Mouse (Mus musculus): ENCODE measurements around the gene Nrip1.

Nrip1 gene

DNA sequence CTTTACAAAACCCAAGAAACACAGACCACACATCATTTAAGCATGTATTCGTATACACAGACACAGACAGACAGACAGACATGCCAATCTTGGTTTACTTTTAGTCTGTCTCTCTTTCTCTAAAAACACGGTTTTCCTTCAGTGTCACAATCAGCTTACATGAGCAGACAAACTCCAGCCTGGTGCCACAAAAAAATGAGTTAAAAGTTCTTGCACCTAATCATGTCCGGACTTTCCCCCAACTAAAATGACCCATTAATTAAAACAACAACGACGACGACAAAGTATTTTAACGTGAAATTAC is 2.1 kb downstream of the Nrip1 start:
- no peak for DNase-seq

- DNase-seq = no peak
Observed at GRCm38 (mm10) chr16:76370716-76371613, 2.7 kb downstream of the Nrip1 start.

DNA sequence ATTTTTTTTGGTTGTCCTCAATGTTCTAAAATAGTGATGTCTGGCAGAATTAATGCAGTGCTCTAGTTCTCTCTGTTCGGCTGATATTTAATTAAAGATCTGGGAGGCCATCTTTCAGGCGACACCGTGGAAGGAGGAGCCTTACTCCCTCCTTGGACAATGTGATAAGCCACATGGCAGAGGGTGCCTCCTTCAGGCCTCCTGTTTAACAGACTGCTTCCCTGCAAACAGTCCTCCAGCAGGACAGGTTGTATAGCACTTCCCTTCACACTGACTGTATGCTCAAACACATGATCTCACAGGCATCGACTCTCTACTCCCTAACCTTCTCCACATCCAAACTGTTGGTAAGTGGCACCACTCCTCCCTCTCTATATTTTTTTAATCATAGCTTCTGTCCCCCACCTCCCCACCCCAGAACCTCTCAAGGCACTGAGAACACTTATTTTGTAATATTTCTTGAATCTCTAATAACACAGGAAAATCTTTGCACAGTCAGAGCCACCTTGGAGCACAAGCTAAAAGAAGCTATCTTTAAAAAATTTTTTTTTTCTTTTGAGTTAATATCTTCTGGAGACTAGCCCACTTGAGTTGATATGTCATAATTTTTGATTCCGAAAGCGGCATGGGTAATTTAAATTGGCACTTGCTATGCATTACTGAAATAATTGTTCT is 3.4 kb downstream of the Nrip1 start:
- peak; percentile 56 for DNase-seq

GRCm38 (mm10) chr16:76369236-76369635 is 4.4 kb downstream of the Nrip1 start:
- no peak for DNase-seq

DNA sequence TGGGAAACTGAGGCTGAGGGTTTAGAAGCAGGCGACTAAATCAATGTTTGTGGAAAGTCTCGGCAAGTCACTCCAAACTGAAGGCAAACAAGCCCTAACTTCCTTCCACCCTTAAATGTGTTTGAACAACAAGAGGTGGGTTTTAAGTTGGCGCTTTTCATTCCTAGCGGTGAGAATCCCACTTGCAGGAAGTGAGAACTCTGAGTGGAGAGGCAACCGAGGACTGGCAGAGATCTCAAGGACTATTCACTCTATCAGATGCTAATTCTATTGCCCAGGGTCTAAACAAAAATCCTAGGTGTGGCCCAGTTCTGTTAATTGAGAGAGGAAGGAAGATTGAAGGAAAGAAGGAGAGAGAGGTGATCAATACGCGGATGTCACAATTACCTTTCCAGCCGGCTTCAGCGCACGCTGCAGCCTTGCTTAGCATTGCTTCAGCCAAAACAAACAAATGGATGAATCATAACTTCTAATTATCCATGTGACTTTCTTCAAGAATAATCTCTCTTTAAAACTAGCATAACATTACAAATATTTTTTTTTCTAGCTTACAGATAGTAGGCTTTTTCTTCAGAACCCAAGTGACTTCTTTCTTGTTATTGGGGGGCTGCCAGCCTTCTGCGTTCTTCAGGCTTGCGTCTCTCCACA is 6.2 kb downstream of the Nrip1 start:
- DNase-seq = no peak

- DNase-seq = no peak
Observed at GRCm38 (mm10) chr16:76365790-76366406, 7.7 kb downstream of the Nrip1 start.

DNA sequence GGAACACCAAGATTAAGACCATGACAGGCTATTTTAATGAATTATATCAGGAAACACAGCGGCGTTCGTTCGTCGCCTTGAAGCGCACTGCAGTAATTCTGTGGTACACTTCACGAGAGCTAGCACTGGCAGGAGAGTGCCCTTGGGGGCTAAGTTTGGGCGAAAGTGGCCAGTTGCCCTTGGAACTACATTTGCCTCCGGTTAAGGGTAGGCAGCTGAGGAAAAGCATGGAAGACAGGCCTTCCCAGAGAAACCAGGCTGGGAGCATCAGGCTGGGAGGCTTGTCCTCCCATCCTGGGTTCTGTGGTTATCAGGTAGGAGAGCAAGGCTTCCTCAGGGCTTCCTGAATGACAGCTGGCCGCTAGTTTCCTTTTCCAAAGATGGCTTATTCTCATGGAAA is 8.4 kb downstream of the Nrip1 start:
- no peak for DNase-seq

DNA sequence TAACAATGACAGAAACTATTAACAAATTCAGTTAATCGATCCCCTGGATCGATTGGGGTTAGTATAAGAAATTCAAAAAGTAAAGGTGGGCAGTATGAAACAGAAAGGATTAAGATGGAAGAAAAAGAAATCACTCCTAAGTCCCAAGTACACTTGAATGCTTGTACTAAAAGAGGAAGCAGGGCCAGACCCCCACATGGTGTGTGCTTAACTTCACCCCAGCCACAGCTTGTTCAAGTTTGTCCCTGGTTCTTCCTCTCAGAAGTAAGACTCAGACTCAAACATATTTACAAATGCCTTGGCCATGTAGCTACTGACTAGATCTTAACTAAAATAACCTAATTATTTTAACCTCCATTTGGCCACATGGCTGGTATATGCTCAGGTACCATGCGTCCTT is 10.0 kb downstream of the Nrip1 start:
- DNase-seq = no peak

- DNase-seq = no peak
Observed at GRCm38 (mm10) chr16:76362982-76363381, 10.6 kb downstream of the Nrip1 start.

- no peak for DNase-seq
Observed at GRCm38 (mm10) chr16:76360441-76360840, 13.2 kb downstream of the Nrip1 start.

GRCm38 (mm10) chr16:76358757-76359156 is 14.9 kb downstream of the Nrip1 start:
- no peak for DNase-seq

- no peak for DNase-seq
Observed at GRCm38 (mm10) chr16:76358128-76358748, 15.4 kb downstream of the Nrip1 start.

DNA sequence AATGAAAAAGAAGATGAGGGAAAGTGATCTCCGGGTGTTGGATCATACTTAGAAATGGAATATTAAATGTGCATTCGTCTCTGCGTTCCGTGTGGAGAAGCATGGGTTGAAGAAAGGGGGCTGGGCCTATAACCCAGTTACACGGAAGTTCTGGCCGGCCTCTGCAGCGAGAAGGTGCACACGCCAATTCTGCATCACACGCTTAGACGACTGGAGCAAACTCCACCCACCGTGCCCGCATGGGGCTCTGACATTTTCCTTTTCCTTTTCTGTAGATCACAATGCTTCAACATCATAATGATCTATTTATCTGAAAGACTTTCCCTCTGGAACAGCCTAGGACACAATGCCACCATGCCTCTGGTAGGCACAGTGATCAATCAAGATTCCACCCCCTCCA is 16.5 kb downstream of the Nrip1 start:
- no peak for DNase-seq

GRCm38 (mm10) chr16:76355947-76356550 is 17.6 kb downstream of the Nrip1 start:
- no peak for DNase-seq

DNA sequence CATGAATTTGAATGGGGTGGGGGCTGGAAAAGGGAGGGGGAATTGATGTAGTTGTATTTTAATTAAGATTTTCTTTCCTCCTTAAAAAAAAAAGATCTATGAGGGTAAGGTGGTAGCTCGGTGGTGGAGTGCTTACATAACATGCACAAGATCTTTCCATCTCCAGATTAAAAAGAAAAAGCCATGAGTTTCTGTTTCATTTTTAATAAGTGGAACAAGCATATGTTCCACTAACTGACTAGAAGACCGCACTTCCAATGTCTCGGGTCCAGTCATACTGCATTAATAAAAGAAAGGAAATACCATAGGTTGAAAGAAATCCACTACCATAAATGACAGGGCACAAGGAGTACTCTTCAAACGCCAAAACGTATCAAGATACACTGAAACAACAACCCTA is 18.4 kb downstream of the Nrip1 start:
- DNase-seq = no peak

GRCm38 (mm10) chr16:76354841-76355240 is 18.8 kb downstream of the Nrip1 start:
- no peak for DNase-seq

DNA sequence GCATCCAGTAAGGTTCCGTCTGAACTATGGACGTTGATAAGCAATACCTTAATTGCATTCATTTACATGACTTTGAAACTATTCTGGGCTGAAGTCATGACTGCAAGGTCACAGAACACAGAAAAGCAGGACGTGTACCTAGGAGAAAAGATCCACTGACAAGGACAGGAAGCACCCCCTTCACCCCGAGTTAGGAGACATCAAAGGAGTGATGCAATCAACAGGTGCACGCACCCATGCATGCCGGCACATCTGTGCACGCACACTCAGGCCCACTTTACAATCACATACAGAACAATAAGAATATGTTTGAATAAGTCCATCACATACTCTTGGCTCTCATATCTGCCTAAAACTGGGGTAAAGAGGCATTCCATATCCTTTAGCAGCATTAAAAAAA is 19.3 kb downstream of the Nrip1 start:
- no peak for DNase-seq

DNA sequence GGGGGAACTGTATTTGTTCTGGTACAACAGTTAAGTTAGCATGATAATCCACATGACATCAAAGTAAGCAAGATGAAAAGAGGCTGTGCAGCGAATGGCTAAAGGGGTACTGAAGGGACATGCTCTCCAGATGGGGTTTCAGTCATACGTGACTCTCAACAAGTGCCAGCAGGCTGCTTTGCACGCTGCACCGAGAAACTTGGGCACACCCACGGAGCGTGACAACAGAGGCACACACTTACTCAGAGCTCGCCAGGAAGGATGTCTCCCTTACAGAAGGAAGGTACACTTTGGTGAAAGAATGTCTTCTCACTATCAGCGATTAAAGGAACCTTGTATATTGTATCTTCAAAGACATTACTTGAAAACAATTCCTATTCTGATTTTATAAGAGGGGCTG is 22.7 kb downstream of the Nrip1 start:
- DNase-seq = no peak

DNA sequence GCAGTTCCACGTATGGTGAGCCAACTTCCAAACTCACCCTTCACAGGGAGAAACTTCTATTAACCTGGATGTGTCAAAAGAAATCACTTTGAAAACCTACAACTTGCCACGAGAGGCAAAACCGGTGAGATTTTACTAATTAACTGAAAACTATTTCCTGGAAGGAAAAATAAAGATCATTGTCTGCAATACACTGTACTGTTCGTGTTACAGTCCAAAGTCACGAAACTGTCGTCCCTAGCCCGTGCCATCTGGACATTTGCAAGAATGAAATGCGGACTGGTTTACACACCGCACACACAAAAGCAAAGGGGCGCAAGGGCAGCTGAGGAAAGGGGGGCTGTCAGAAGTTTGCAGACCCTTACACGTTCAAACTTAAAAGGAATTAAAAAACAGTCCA is 24.6 kb downstream of the Nrip1 start:
- no peak for DNase-seq

- no peak for DNase-seq
Observed at GRCm38 (mm10) chr16:76347719-76348421, 25.8 kb downstream of the Nrip1 start.

GRCm38 (mm10) chr16:76346371-76346770 is 27.3 kb downstream of the Nrip1 start:
- DNase-seq = no peak

DNA sequence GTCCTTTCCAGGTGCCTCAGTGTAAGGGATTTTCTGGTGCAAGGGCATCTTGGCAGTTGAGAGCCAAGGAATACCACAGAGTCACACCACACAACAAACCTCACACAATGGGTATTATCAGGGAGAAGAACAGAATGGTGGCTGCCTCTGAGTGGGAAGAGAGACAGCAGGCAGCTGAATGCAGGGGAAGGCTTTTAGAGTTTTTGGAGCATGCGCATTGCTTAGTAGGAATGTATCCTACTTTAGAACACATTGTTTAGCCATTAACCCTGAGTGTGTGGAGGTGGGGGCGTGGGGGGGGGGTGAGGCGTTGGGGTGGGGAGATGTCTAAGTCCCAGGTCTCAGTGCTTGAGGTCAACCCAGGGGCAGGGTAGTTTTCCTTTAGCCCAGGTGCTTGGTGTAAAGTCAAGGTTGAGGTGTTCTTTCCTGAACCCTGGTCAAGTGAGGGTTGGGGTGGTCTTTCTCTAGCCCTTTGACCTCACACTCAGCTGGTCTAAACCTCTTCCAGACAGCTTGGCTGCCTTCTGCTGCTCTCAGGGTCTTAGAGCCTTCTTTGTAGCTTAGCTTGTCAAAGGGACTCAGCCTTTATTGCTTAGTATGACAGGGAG is 28.8 kb downstream of the Nrip1 start:
- DNase-seq = no peak

Data from kidney, postnatal 10 days (tissue).